Comparison of ENCODE assay signal across 7 mouse cellular contexts in the genomic region with DNA sequence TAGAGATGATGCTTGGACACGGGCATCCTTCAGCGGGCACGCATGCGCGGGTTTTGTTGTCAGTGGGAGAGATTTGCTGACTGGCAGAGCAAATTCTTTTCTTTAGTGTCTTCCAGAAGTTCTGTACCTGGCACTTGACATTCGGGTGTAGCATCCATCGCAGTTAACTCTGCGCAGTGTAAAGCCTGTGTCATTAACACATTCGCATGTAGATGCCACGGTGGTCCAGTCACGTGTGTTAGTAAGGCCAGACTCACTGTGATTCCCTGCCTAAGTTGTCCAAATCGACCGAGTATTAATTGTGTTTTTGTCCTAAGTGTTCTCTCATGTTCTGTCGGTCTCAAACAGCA. TPM values are rescaled to one million over a fixed set of nuclear protein-coding genes. Genes with fewer than 3 reads are reported as not detected.
DNase-seq lines count a peak whose midpoint lies in the region; ATAC-seq and TF ChIP-seq lines count a peak whose summit lies in the region.
"Not testable (repeated sequence)": the region's sequence is repeated elsewhere in the genome, so short reads cannot be mapped to it uniquely, and the experiment has no call there.

No protein-coding gene starts in this region.

- TF ChIP-seq POLR2A in cerebellum, adult 2 months (IDR thresholded peaks at IDR 0.05; ENCODE audit: borderline replicate concordance, insufficient read depth, low read length); kidney, adult 2 months (IDR thresholded peaks at IDR 0.05; ENCODE audit: low read depth, low read length); olfactory bulb, adult 2 months (IDR thresholded peaks at IDR 0.05; ENCODE audit: insufficient read depth, low read depth, low read length): not testable (repeated sequence)

- H3K9me3 ChIP-seq in forebrain, embryonic 12.5 days; heart, embryonic 16.5 days (replicated peaks; ENCODE audit: control insufficient read depth, low read length); liver, embryonic 11.5 days (ENCODE audit: control insufficient read depth, low read length): not testable (repeated sequence)
- peaks cover 28% of the 10 kb centered on the region for H3K9me3 ChIP-seq in midbrain, embryonic 10.5 days (replicated peaks)

- 18% methylated on average over 14 of the region's 14 CpGs for WGBS in cerebellum, adult 2 months
- WGBS in forebrain, embryonic 12.5 days, result 27% methylated on average over 14 of the region's 14 CpGs
- 14% methylated on average over 14 of the region's 14 CpGs for WGBS in heart, embryonic 16.5 days
- 20% methylated on average over 14 of the region's 14 CpGs for WGBS in kidney, adult 2 months
- 15% methylated on average over 13 of the region's 14 CpGs for WGBS in liver, embryonic 11.5 days
- 26% methylated on average over 14 of the region's 14 CpGs for WGBS in midbrain, embryonic 10.5 days
- WGBS in olfactory bulb, adult 2 months, result 15% methylated on average over 14 of the region's 14 CpGs

- ATAC-seq in forebrain, embryonic 12.5 days (ENCODE audit: low FRiP score), result peak; percentile 45; the same call in 1 of the 2 replicates
- ATAC-seq in heart, embryonic 16.5 days (replicated peaks; ENCODE audit: extremely low read depth, insufficient read depth, low FRiP score); liver, embryonic 11.5 days (replicated peaks; ENCODE audit: low FRiP score): not testable (repeated sequence)

- peak overlapping the region; percentile 45 for H3K4me2 ChIP-seq in forebrain, embryonic 12.5 days
- H3K4me2 ChIP-seq in heart, embryonic 16.5 days (ENCODE audit: low read depth, low read length), result peak overlapping the region; percentile 59
- H3K4me2 ChIP-seq in liver, embryonic 11.5 days, result peak overlapping the region; percentile 53

- not testable (repeated sequence) for H3K36me3 ChIP-seq in forebrain, embryonic 12.5 days (replicated peaks); heart, embryonic 16.5 days (ENCODE audit: control insufficient read depth, insufficient read depth); kidney, adult 2 months (ENCODE audit: control insufficient read depth, insufficient read depth, low read length); liver, embryonic 11.5 days (ENCODE audit: control insufficient read depth, insufficient read depth, low read length)
- H3K36me3 ChIP-seq in midbrain, embryonic 10.5 days, result peaks cover 13% of the 10 kb centered on the region

- not testable (repeated sequence) for H3K27me3 ChIP-seq in cerebellum, adult 2 months (ENCODE audit: control insufficient read depth, insufficient read depth, low read length); forebrain, embryonic 12.5 days; heart, embryonic 16.5 days (ENCODE audit: control insufficient read depth, insufficient read depth, low read length); kidney, adult 2 months (replicated peaks; ENCODE audit: control insufficient read depth, insufficient read depth, low read length); liver, embryonic 11.5 days (replicated peaks; ENCODE audit: control insufficient read depth, insufficient read depth, low read length); midbrain, embryonic 10.5 days (ENCODE audit: low read depth, poor library complexity, severe bottlenecking)

- 0 out of 2 replicates have a peak overlapping the region, but pooled peaks have one; percentile 36 for H3K9ac ChIP-seq in forebrain, embryonic 12.5 days
- peak overlapping the region; percentile 69 for H3K9ac ChIP-seq in heart, embryonic 16.5 days (ENCODE audit: low read length)
- H3K9ac ChIP-seq in liver, embryonic 11.5 days (ENCODE audit: low read depth, low read length), result not testable (repeated sequence)

- H3K4me3 ChIP-seq in cerebellum, adult 2 months (replicated peaks; ENCODE audit: insufficient read depth, low read depth, low read length), result peak overlapping the region; percentile 65
- peak overlapping the region; percentile 47 for H3K4me3 ChIP-seq in forebrain, embryonic 12.5 days (replicated peaks)
- H3K4me3 ChIP-seq in heart, embryonic 16.5 days (ENCODE audit: low read length), result peak overlapping the region; percentile 62
- H3K4me3 ChIP-seq in kidney, adult 2 months (ENCODE audit: insufficient read depth, low read depth, low read length), result peak overlapping the region; percentile 51
- H3K4me3 ChIP-seq in liver, embryonic 11.5 days (ENCODE audit: low read depth, low read length), result peak overlapping the region; percentile 54
- H3K4me3 ChIP-seq in midbrain, embryonic 10.5 days, result peak overlapping the region; percentile 56
- peak overlapping the region; percentile 73 for H3K4me3 ChIP-seq in olfactory bulb, adult 2 months (ENCODE audit: insufficient read depth, low read depth, low read length)

- DNase-seq in cerebellum, adult 2 months; kidney, adult 2 months; liver, embryonic 11.5 days (ENCODE audit: low spot score); midbrain, embryonic 10.5 days (ENCODE audit: low spot score): not testable (repeated sequence)

- peak overlapping the region; percentile 82; the same call in 1 of the 2 replicates for H3K27ac ChIP-seq in cerebellum, adult 2 months (ENCODE audit: insufficient read depth, low read length)
- H3K27ac ChIP-seq in forebrain, embryonic 12.5 days, result peak overlapping the region; percentile 89
- peak overlapping the region; percentile 74 for H3K27ac ChIP-seq in heart, embryonic 16.5 days (ENCODE audit: low read length)
- H3K27ac ChIP-seq in kidney, adult 2 months (ENCODE audit: insufficient read depth, low read depth, low read length); liver, embryonic 11.5 days (ENCODE audit: low read depth, low read length); olfactory bulb, adult 2 months (ENCODE audit: insufficient read depth, low read depth, low read length): not testable (repeated sequence)
- peak overlapping the region; percentile 82 for H3K27ac ChIP-seq in midbrain, embryonic 10.5 days (replicated peaks)

- not testable (repeated sequence) for H3K4me1 ChIP-seq in cerebellum, adult 2 months (ENCODE audit: control insufficient read depth, insufficient read depth, low read length); forebrain, embryonic 12.5 days; heart, embryonic 16.5 days (ENCODE audit: control insufficient read depth, insufficient read depth, low read length); kidney, adult 2 months (ENCODE audit: control insufficient read depth, insufficient read depth, low read length); liver, embryonic 11.5 days (replicated peaks; ENCODE audit: control insufficient read depth, insufficient read depth, low read length); midbrain, embryonic 10.5 days; olfactory bulb, adult 2 months (ENCODE audit: control insufficient read depth, insufficient read depth, low read length)

- TF ChIP-seq CTCF in cerebellum, adult 2 months (IDR thresholded peaks at IDR 0.05; ENCODE audit: borderline replicate concordance, insufficient read depth, low read depth, low read length); kidney, adult 2 months (conservative IDR thresholded peaks at IDR 0.05; ENCODE audit: insufficient read depth, insufficient read length, low read depth, low read length); olfactory bulb, adult 2 months (IDR thresholded peaks at IDR 0.05; ENCODE audit: insufficient read depth, low read depth, low read length): not testable (repeated sequence)

RNA-seq across cellular contexts. Expression of gene BC024063, which starts 0.4 kb away (rescaled TPM):
- 2.5 and 2.9 TPM in 2 replicates for polyA plus RNA-seq in cerebellum, adult 2 months (2012; rRNA removed)
- polyA plus RNA-seq in forebrain, embryonic 12.5 days (2016; fragmentation: Nextera tagmentation; extraction: Ambion mirVana), result 5.5 and 5.9 TPM in 2 replicates
- polyA plus RNA-seq in heart, embryonic 16.5 days (2015; fragmentation: Nextera tagmentation; extraction: Ambion mirVana), result 2.9 and 3.0 TPM in 2 replicates
- 0.11 and 0.16 TPM in 2 replicates for polyA plus RNA-seq in kidney, adult 2 months (2012; rRNA removed)
- 2.8 and 3.0 TPM in 2 replicates for polyA plus RNA-seq in liver, embryonic 11.5 days (2014; fragmentation: Nextera tagmentation; extraction: Ambion mirVana)
- 5.2 and 6.9 TPM in 2 replicates for polyA plus RNA-seq in midbrain, embryonic 10.5 days (2016; fragmentation: Nextera tagmentation; extraction: Ambion mirVana)
- not detected in 2 replicates for polyA plus RNA-seq in olfactory bulb, adult 2 months (2012; ENCODE audit: insufficient read depth, insufficient read length, low replicate concordance, missing spikeins)

RNA-seq across cellular contexts. Expression of gene Zfp873, which starts 35.7 kb away (rescaled TPM):
- 6.0 and 6.4 TPM in 2 replicates for polyA plus RNA-seq in cerebellum, adult 2 months (2012; rRNA removed)
- 14.9 and 15.6 TPM in 2 replicates for polyA plus RNA-seq in forebrain, embryonic 12.5 days (2016; fragmentation: Nextera tagmentation; extraction: Ambion mirVana)
- polyA plus RNA-seq in heart, embryonic 16.5 days (2015; fragmentation: Nextera tagmentation; extraction: Ambion mirVana), result 11.5 and 11.9 TPM in 2 replicates
- polyA plus RNA-seq in kidney, adult 2 months (2012; rRNA removed), result 0.73 and 1.3 TPM in 2 replicates
- polyA plus RNA-seq in liver, embryonic 11.5 days (2014; fragmentation: Nextera tagmentation; extraction: Ambion mirVana), result 7.9 and 8.9 TPM in 2 replicates
- 17.0 and 18.2 TPM in 2 replicates for polyA plus RNA-seq in midbrain, embryonic 10.5 days (2016; fragmentation: Nextera tagmentation; extraction: Ambion mirVana)
- polyA plus RNA-seq in olfactory bulb, adult 2 months (2012; ENCODE audit: insufficient read depth, insufficient read length, low replicate concordance, missing spikeins), result not detected in 2 replicates

RNA-seq across cellular contexts. Expression of gene AU041133, which starts 44.2 kb away (rescaled TPM):
- 3.2 and 3.8 TPM in 2 replicates for polyA plus RNA-seq in cerebellum, adult 2 months (2012; rRNA removed)
- polyA plus RNA-seq in forebrain, embryonic 12.5 days (2016; fragmentation: Nextera tagmentation; extraction: Ambion mirVana), result 6.2 and 6.8 TPM in 2 replicates
- polyA plus RNA-seq in heart, embryonic 16.5 days (2015; fragmentation: Nextera tagmentation; extraction: Ambion mirVana), result 4.1 and 4.6 TPM in 2 replicates
- 0.29 and 0.61 TPM in 2 replicates for polyA plus RNA-seq in kidney, adult 2 months (2012; rRNA removed)
- 3.6 and 4.1 TPM in 2 replicates for polyA plus RNA-seq in liver, embryonic 11.5 days (2014; fragmentation: Nextera tagmentation; extraction: Ambion mirVana)
- 4.9 and 6.2 TPM in 2 replicates for polyA plus RNA-seq in midbrain, embryonic 10.5 days (2016; fragmentation: Nextera tagmentation; extraction: Ambion mirVana)
- not detected in 2 replicates for polyA plus RNA-seq in olfactory bulb, adult 2 months (2012; ENCODE audit: insufficient read depth, insufficient read length, low replicate concordance, missing spikeins)
